Mouse (Mus musculus): ENCODE data around the gene Caly.

- no peak for TF ChIP-seq CTCF (IDR thresholded peaks at IDR 0.05; ENCODE audit: control insufficient read depth, insufficient read depth, low read length)
- no peak for TF ChIP-seq POLR2A (IDR thresholded peaks at IDR 0.05; ENCODE audit: borderline replicate concordance, control insufficient read depth, low read depth, low read length)
These were observed 16.1 kb upstream of the Caly start for GRCm38 (mm10) chr7:140098466-140098865.

Measured in bone marrow, adult 2 months (tissue).